Mouse (Mus musculus) MEL-GATA-1-ER (cell line): ENCODE measurements around the gene Gm49425.

Source experiments
- DNase-seq: peaks from one replicate; pipeline ENCODE4 v3.0.0-alpha.2; 2012; ENCODE audit warnings: low read depth; ENCODE audit errors: extremely low read depth

The Gm49425 gene

DNA sequence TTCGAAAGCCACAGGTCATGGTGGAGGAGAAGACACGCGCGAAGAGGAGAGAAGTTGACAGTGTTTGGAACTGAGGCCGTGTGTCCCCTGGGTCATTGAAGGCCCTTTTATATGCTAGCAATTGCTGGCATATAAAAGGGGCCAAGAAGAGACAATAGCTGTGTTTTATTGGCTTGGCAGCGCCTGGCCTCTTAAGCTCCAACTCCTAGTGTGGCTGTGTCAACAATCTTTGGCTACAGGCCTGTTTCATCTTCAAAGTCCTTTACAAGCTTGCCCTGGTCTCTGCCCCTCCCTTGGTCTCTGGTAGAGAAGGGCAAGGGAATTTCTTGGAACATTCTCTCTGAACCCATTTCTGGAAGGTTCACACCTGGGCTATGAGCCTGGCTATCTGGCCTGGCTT, 25.6 kb downstream of the Gm49425 start, which contains the start of gene Krt83:
TSS of gene Krt83 (minus strand) at position 82 of the 400 bp plus-strand sequence.
- no peak for DNase-seq

DNA sequence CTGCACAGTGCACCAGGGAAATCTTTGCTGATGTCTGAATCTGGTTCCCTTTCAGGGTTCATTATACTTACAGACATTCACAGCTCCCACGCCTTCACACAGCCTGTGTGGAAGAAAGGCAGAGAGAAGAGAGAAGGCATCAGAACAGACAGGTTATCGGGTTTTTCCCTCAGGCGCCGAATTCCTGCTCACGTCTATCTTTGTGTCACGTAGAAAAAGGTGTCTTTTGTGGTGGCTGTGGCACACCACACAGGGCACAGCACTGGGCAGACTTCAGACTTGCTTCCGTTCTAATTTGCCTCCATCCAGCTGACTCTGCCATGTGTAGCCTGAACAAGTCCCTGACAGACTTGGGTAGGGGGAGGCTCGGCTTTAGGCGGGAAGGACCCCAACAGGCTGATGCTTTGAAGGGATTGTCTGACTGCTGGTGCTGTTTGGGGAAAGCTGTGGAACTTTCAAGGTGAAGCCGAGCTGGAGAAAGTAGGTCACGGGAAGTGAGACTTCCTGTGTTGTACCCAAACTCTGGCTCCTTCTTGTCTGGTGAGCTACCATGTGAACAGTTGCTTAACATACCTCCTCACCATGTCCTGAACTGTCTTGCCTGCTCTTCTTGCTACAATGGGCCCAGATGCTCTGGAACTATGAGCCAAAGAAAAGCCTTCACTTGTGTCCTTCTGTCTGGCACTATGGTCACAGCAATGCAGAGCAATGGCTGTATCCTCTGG, 31.0 kb downstream of the Gm49425 start:
- DNase-seq = no peak

DNA sequence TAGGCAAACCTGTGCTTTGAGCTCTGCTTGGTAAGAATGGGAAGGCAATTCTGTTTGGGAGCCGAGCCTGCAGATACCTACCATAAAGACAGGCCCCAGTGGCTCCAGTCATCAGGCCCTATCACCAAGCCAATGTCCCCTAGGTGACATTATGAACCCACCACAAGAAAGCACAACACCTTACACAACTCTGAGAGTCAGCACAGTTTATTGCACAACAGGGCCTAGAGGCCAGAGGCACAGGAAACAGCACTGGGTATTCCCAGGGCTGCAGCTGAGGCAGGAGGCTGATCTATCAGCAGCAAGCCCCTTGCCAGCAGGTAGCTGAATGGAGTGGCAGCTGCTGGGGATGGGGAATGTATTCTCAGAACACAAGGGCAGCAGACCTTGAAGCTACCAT, 32.1 kb downstream of the Gm49425 start:
- DNase-seq = no peak

DNA sequence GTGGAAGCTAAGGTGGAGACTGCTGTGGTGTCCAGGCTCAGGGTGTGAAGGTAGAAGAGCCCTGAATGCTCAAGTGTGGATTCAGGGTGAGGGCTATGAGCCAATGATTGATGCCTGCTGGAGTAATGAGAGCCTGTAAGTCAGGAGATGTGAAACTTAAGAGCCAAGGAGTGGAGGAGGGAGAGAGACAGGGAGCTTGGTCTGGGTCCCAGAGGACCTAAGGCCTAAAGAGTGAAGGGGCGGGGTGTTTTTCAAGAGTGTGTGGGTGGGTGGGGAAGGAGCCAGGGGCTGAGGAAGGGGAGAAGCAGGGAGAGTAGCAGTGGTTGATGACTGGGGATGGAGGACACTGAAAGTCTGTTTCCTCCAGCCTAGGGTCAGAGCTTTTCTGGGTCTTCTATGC, 33.4 kb downstream of the Gm49425 start:
- no peak for DNase-seq

DNA sequence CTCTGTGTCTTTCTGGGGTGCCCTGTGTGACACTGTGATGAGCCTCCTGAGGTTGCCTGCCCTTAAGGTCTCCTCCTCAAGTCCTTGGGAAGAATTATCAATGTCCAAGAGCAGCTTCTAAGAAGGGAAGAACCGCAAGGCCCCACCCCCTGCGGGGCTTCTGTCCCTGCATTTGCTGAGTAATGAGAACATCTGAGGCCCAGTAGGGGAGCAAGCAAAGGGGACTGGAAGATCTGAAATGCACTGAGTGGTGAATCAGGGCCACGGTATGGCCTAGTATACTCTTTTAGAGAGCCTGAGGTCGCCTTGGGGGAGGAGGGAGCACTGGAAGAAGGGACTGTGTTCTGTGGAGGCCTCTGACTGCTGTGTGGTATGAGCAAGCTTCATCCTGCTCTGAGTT, 35.0 kb downstream of the Gm49425 start:
- DNase-seq = no peak

DNA sequence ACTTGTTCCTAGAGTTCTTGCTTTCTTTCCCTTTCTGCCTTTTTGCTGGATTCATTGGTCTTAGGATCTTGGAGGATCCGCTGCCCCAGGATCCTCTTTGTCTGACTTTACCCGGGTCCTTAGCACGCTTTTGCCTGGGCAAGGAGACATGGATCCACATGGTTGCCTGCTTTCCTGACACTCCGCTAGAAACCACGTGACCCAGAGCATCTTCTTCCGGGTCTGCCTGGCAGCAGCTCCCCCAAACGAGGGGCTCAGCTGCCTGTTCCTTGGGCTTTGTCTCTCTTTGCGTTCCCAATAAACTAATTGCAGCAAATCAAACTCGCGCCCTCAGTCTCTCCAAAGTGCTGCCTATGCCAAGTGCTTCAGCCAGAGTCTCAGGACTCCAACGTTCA, 37.4 kb downstream of the Gm49425 start:
- DNase-seq = no peak

DNA sequence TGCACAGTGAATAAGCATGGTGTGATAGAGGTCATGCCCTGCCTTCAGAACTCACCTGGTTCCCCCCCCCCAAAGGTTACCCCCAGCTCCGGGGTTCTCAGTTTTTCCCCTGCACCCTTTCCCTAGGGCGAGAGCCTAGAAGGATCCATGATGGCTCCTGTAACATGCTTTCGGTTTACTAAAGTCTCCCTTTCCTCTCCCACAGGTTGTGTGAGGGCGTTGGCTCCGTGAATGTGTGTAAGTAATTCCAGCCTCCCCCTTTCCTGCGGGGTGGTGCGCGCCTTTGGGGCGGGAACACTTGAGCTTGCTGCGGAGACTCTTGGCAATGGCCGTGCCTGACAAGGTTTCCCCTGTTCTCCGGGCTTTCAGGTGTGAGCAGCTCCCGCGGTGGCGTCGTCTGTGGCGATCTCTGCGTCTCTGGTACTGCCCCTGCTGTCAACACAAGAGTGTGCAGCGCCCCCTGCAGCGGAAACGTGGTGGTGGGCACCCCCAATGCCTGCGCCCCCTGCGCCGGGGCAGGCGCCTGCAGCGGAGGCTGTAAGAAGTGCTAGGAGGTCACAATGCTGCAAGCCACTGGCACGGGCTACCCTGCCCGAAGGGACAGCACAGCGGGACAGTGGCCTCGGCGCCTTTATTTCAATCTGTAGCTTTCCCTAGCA, 37.9 kb downstream of the Gm49425 start:
- DNase-seq = no peak

DNA sequence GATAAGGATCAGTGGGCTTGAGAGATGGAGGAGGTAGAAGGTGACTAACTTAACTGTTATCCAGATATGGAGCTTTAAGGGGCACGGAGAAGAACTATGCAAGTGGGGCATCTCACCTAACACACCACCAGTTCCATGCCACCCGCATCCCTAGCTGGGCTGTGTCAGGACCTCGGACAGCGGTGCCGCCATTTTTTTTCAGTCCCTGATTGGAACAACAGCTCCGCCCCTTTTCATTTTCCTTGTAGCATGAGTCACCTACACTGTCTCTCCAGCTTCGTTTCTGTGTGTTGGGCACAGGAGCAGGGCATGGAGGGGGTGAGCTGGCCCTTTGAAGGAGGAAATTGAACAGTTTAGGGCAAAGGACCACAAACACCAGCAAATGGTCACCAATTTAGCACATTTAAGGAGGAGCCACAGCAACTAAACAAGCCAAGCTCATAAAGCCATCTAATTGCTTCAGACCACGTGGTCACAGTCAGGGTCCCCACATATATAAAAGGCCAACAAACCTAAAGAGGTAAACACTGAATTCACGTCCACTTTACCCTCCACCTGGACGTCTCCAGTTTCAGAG, 44.0 kb downstream of the Gm49425 start, which contains the start of gene Krt86:
TSS of gene Krt86 (plus strand) at position 527 of the 577 bp plus-strand sequence.
- no peak for DNase-seq

DNA sequence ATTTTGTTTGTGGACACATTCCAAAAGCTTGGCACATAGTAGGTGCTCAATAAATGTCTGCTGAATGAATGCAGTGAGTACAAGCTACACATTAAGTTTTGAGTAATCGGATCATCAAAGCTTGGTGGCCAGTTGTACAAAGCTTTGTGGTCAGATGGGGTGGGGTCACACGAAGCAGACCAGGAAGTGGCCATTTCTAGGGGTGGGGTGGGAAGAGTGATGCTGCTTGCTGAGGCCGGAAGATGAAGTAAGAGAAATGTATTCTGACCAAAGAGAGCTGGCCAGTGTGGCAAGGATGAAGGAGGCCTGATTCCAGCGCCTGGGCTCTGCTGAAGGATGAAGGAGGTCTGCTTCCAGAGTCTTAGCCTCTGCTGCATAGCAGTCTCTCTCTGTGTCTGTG, 48.0 kb downstream of the Gm49425 start:
- no peak for DNase-seq
